In the genomic region with DNA sequence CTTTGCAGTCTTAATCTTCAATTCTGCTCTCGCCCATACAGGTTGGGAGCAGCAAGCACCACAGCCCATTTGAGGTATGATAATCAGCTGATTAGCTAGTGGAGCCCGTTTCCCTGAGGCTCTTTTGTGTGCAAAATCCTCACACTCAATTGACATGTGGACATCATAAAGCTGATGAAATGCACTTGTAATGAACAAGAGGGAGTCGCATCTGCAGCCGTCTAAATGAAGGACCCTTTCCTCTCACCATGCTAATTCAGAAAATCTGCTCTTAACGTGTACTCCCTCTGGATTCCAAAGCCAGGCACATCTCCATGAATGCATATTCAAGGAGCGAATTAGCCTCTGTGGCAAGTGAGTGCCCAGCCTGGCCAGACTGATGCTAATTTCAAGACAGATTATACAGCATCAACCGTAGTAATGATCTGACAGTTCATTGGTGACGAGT, we compare ENCODE assay signal across 12 mouse cellular contexts.
DNase-seq lines count a peak whose midpoint lies in the region; ATAC-seq and TF ChIP-seq lines count a peak whose summit lies in the region.
"Had no signal": no experiment of that assay in that cellular context is flagged by ENCODE, and none has a peak within 500 bp of the region (broad histone marks: within the 10 kb centered on the region; RNA-seq: fewer than 3 reads in every experiment).

No protein-coding gene starts in this region.

- dilution Hi-C loops in CH12.LX (cut with MboI; ENCODE audit: extremely low pct_ligation_motif_present, extremely low pct_unique_long_range_greater_than_20kb, low sequenced_read_pairs), result no loop called here

- TF ChIP-seq EP300 in CH12.LX (IDR thresholded peaks at IDR 0.05; ENCODE audit: low read length), result no peak

- no peak overlapping the region for H3K4me3 ChIP-seq in CH12.LX (replicated peaks in 1 of 3; ENCODE audit: low read depth in 2 of 3, low read length in 2 of 3, poor library complexity in 1 of 3)
- no peak overlapping the region for H3K4me3 ChIP-seq in forebrain, embryonic 15.5 days
- H3K4me3 ChIP-seq in midbrain, embryonic 10.5 days, result peak overlapping the region; percentile 55

- no peak for TF ChIP-seq CTCF in CH12.LX (conservative IDR thresholded peaks at IDR 0.05 in 1 of 2, IDR thresholded peaks at IDR 0.05 in 1 of 2; ENCODE audit: low read depth in 2 of 2, low read length in 2 of 2)

- no peaks in the 10 kb centered on the region for H3K36me3 ChIP-seq in CH12.LX (replicated peaks in 1 of 2; ENCODE audit: control insufficient read depth in 1 of 2, insufficient read depth in 1 of 2, low read length in 1 of 2)
- no peaks in the 10 kb centered on the region for H3K36me3 ChIP-seq in forebrain, embryonic 15.5 days
- no peaks in the 10 kb centered on the region for H3K36me3 ChIP-seq in midbrain, embryonic 10.5 days

- H3K4me2 ChIP-seq in CH12.LX (ENCODE audit: insufficient read depth, low read depth, poor library complexity, severe bottlenecking), result peak overlapping the region; percentile 83
- peak overlapping the region; percentile 58 for H3K4me2 ChIP-seq in forebrain, embryonic 15.5 days (replicated peaks)

- in situ Hi-C loops in CH12.LX (cut with MboI; ENCODE audit: low pct_ligation_motif_present, low pct_unique_long_range_greater_than_20kb, low sequenced_read_pairs), result no loop called here

- TF ChIP-seq POLR2A in CH12.LX (IDR thresholded peaks at IDR 0.05; ENCODE audit: low read depth, low read length), result no peak

- no peaks in the 10 kb centered on the region for H3K27me3 ChIP-seq in CH12.LX (replicated peaks)
- peaks cover 3% of the 10 kb centered on the region; the same call in 1 of the 2 replicates for H3K27me3 ChIP-seq in forebrain, embryonic 15.5 days
- peaks cover 52% of the 10 kb centered on the region for H3K27me3 ChIP-seq in midbrain, embryonic 10.5 days (ENCODE audit: low read depth, poor library complexity, severe bottlenecking)

- H3K79me2 ChIP-seq in CH12.LX (replicated peaks; ENCODE audit: control insufficient read depth, extremely low read depth, insufficient read depth, poor library complexity, severe bottlenecking), result no peaks in the 10 kb centered on the region

- no peak; the same call in 1 of the 2 replicates for ATAC-seq in forebrain, embryonic 15.5 days (replicated peaks)
- no peak for ATAC-seq in granulocyte monocyte progenitor cell, adult 5-6 weeks (replicated peaks; ENCODE audit: poor library complexity, severe bottlenecking)
- ATAC-seq: lung, postnatal 0 days had no signal

- peaks cover 6 to 22% of the 10 kb centered on the region in 2 experiments; a peak in 2 of 4 replicates for H3K4me1 ChIP-seq in CH12.LX (ENCODE audit: control insufficient read depth in 1 of 2, insufficient read depth in 2 of 2)
- H3K4me1 ChIP-seq in forebrain, embryonic 15.5 days, result peaks cover 35% of the 10 kb centered on the region
- H3K4me1 ChIP-seq in midbrain, embryonic 10.5 days, result peaks cover 51% of the 10 kb centered on the region

- TF ChIP-seq RAD21 in CH12.LX (IDR thresholded peaks at IDR 0.05; ENCODE audit: low read depth, low read length), result no peak

- peak; percentile 1 for DNase-seq in A20 (ENCODE audit: low read depth, low spot score)
- no peak for DNase-seq in CH12.LX (ENCODE audit: extremely low read depth)
- peak; percentile 23 for DNase-seq in midbrain, embryonic 10.5 days (ENCODE audit: low spot score)
- no peak for DNase-seq in spleen, postnatal 14 days (ENCODE audit: low spot score in 2 of 2)
- no peak for DNase-seq in gastrocnemius, postnatal 4 days (ENCODE audit: low spot score in 2 of 2)
- DNase-seq in layer of hippocampus, adult 9-11 months, result no peak
- DNase-seq: adrenal gland, postnatal 25 days; cerebellum, postnatal 36 days; gastrocnemius, postnatal 25 days had no signal

- 2% methylated on average over 8 of the region's 8 CpGs for WGBS in forebrain, embryonic 15.5 days
- 18% methylated on average over 8 of the region's 8 CpGs for WGBS in midbrain, embryonic 10.5 days

- H3K27ac ChIP-seq in CH12.LX (ENCODE audit: insufficient read depth, low read depth), result no peak overlapping the region
- H3K27ac ChIP-seq in forebrain, embryonic 15.5 days (replicated peaks), result peak overlapping the region; percentile 82
- H3K27ac ChIP-seq in midbrain, embryonic 10.5 days (replicated peaks), result peak overlapping the region; percentile 74; the same call in 1 of the 2 replicates

- H3K9me3 ChIP-seq in CH12.LX (replicated peaks; ENCODE audit: low read length), result no peaks in the 10 kb centered on the region
- no peaks in the 10 kb centered on the region for H3K9me3 ChIP-seq in forebrain, embryonic 15.5 days
- no peaks in the 10 kb centered on the region for H3K9me3 ChIP-seq in midbrain, embryonic 10.5 days (replicated peaks)

- H3K9ac ChIP-seq in CH12.LX (ENCODE audit: insufficient read depth, low read depth), result no peak overlapping the region
- 0 out of 2 replicates have a peak overlapping the region, but pooled peaks have one; percentile 29 for H3K9ac ChIP-seq in forebrain, embryonic 15.5 days (replicated peaks)

TF ChIP-seq in CH12.LX, 34 proteins besides CTCF, POLR2A, EP300 and RAD21:
- no peak for TF ChIP-seq MAFK (IDR thresholded peaks at IDR 0.05; ENCODE audit: insufficient replicate concordance, low read length)
- TF ChIP-seq ZC3H11A (IDR thresholded peaks at IDR 0.05; ENCODE audit: low read depth, low read length), result no peak
- no peak for TF ChIP-seq KAT2A (IDR thresholded peaks at IDR 0.05; ENCODE audit: insufficient replicate concordance, low read length)

Comparison
In these comparisons a context has a peak if more than half of its experiments do, and no peak if none do; other contexts are left out.
1. DNase-seq: peak in A20 (single experiment) and midbrain, embryonic 10.5 days (single experiment); none in CH12.LX (single experiment), spleen, postnatal 14 days (0 of 2), gastrocnemius, postnatal 4 days (0 of 2) and layer of hippocampus, adult 9-11 months (single experiment).